ENCODE assay signal across 25 mouse cellular contexts in the genomic region with DNA sequence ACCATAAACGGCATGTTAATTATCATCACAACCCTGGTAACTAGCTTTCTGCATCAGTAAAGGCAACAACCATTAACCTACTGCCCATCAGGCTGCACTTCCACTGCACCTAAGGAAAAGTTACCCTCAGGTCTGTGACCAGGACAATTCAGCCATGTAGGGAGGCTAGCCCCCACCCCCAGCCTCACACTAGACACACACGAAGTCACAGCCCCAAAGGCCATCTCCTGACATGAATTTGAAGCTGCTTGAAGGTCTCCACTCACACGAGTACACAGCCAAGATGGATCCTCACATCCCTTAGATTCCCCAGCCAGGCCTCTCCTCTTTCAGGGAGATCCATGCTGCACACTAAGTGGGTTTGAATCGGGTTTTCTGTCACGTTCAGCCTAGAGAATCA. TPM values are rescaled to one million over a fixed set of nuclear protein-coding genes. Genes with fewer than 3 reads are reported as not detected.
DNase-seq lines count a peak whose midpoint lies in the region; ATAC-seq lines count a peak whose summit lies in the region.
"Had no signal": no experiment of that assay in that cellular context is flagged by ENCODE, and none has a peak within 500 bp of the region (broad histone marks: within the 10 kb centered on the region; RNA-seq: fewer than 3 reads in every experiment).

No protein-coding gene starts in this region.

- H3K27me3 ChIP-seq in heart, embryonic 12.5 days (replicated peaks) = no peaks in the 10 kb centered on the region
- H3K27me3 ChIP-seq in kidney, embryonic 15.5 days = no peaks in the 10 kb centered on the region
- no peaks in the 10 kb centered on the region for H3K27me3 ChIP-seq in embryonic facial prominence, embryonic 10.5 days (replicated peaks; ENCODE audit: low read depth, poor library complexity, severe bottlenecking)
- no peaks in the 10 kb centered on the region for H3K27me3 ChIP-seq in intestine, embryonic 16.5 days (replicated peaks; ENCODE audit: control insufficient read depth, insufficient read depth, low read length)
- H3K27me3 ChIP-seq: embryonic facial prominence, embryonic 13.5 days; hindbrain, embryonic 15.5 days; liver, embryonic 13.5 days; lung, embryonic 15.5 days; neural tube, embryonic 12.5 days had no signal

- WGBS in heart, embryonic 12.5 days = 82% methylated on average over 5 of the region's 5 CpGs
- WGBS in kidney, embryonic 15.5 days = 71% methylated on average over 5 of the region's 5 CpGs
- WGBS in embryonic facial prominence, embryonic 10.5 days = 85% methylated on average over 5 of the region's 5 CpGs
- 70% methylated on average over 5 of the region's 5 CpGs for WGBS in intestine, embryonic 16.5 days

- no peak for ATAC-seq in heart, embryonic 12.5 days (ENCODE audit: insufficient number of reproducible peaks, low FRiP score)
- ATAC-seq in kidney, embryonic 15.5 days (replicated peaks; ENCODE audit: low FRiP score) = no peak
- no peak for ATAC-seq in intestine, embryonic 16.5 days
- ATAC-seq: activated CD4-positive, CD25-positive, alpha-beta regulatory T cell, adult 4 months had no signal

- no peaks in the 10 kb centered on the region for H3K9me3 ChIP-seq in heart, embryonic 12.5 days (replicated peaks)
- H3K9me3 ChIP-seq in kidney, embryonic 15.5 days (replicated peaks) = no peaks in the 10 kb centered on the region
- no peaks in the 10 kb centered on the region for H3K9me3 ChIP-seq in embryonic facial prominence, embryonic 10.5 days
- no peaks in the 10 kb centered on the region for H3K9me3 ChIP-seq in intestine, embryonic 16.5 days (ENCODE audit: control insufficient read depth, low read length)
- H3K9me3 ChIP-seq: embryonic facial prominence, embryonic 13.5 days; forebrain, embryonic 12.5 days; hindbrain, embryonic 15.5 days; liver, embryonic 13.5 days; lung, embryonic 15.5 days; neural tube, embryonic 12.5 days had no signal

- peaks cover 68% of the 10 kb centered on the region for H3K4me1 ChIP-seq in heart, embryonic 12.5 days (replicated peaks)
- peaks cover 74% of the 10 kb centered on the region for H3K4me1 ChIP-seq in kidney, embryonic 15.5 days
- peaks cover 50% of the 10 kb centered on the region for H3K4me1 ChIP-seq in embryonic facial prominence, embryonic 10.5 days
- peaks cover 35% of the 10 kb centered on the region for H3K4me1 ChIP-seq in intestine, embryonic 16.5 days (ENCODE audit: control insufficient read depth, insufficient read depth, low read length)

- peak overlapping the region; percentile 83; the same call in 1 of the 2 replicates for H3K27ac ChIP-seq in heart, embryonic 12.5 days (ENCODE audit: poor library complexity, severe bottlenecking)
- peak overlapping the region; percentile 89 for H3K27ac ChIP-seq in kidney, embryonic 15.5 days
- H3K27ac ChIP-seq in embryonic facial prominence, embryonic 10.5 days (replicated peaks) = no peak overlapping the region
- H3K27ac ChIP-seq in intestine, embryonic 16.5 days (ENCODE audit: low read length) = peak overlapping the region; percentile 21; the same call in 1 of the 2 replicates
- H3K27ac ChIP-seq: forebrain, embryonic 12.5 days; hindbrain, embryonic 15.5 days; neural tube, embryonic 12.5 days had no signal

- intact Hi-C loops in heart, postnatal 10 days (cut with DNase I) = loop anchor here (2.0 kb wide), 1 partner anchor 39 kb away; no protein-coding TSS in a partner anchor

- 0 out of 2 replicates have a peak, but pooled peaks cover 2% of the 10 kb centered on the region for H3K36me3 ChIP-seq in heart, embryonic 12.5 days
- peaks cover 6% of the 10 kb centered on the region; the same call in 1 of the 2 replicates for H3K36me3 ChIP-seq in kidney, embryonic 15.5 days
- peaks cover 4% of the 10 kb centered on the region for H3K36me3 ChIP-seq in embryonic facial prominence, embryonic 10.5 days (replicated peaks)
- no peaks in the 10 kb centered on the region for H3K36me3 ChIP-seq in intestine, embryonic 16.5 days (ENCODE audit: control insufficient read depth, insufficient read depth, low read length)
- H3K36me3 ChIP-seq: forebrain, embryonic 12.5 days; hindbrain, embryonic 15.5 days; liver, embryonic 13.5 days; neural tube, embryonic 12.5 days had no signal

- no peak for DNase-seq in heart, postnatal 10 days
- no peak for DNase-seq in kidney, postnatal 25 days
- DNase-seq in embryonic facial prominence, embryonic 10.5 days (ENCODE audit: low spot score) = peak; percentile 4
- DNase-seq in B cell, adult 2 months = no peak
- no peak for DNase-seq in urinary bladder, postnatal 4 days (ENCODE audit: low spot score in 2 of 2)
- DNase-seq: adrenal gland, adult 8-10 months; cerebellum, adult 18-20 months; cerebellum, postnatal 14 days; kidney, adult 18-20 months; left cerebral cortex, postnatal 4 days; liver, embryonic 13.5 days; lung, postnatal 4 days; midbrain, embryonic 14.5 days; right cerebral cortex, postnatal 14 days; thymus, postnatal 14 days had no signal

- no peak overlapping the region for H3K4me2 ChIP-seq in heart, embryonic 12.5 days
- no peak overlapping the region for H3K4me2 ChIP-seq in kidney, embryonic 15.5 days
- no peak overlapping the region for H3K4me2 ChIP-seq in intestine, embryonic 16.5 days (ENCODE audit: low read depth, low read length)
- H3K4me2 ChIP-seq: embryonic facial prominence, embryonic 13.5 days; forebrain, embryonic 12.5 days; hindbrain, embryonic 15.5 days; neural tube, embryonic 12.5 days had no signal

- no peak overlapping the region for H3K4me3 ChIP-seq in heart, embryonic 12.5 days
- H3K4me3 ChIP-seq in kidney, embryonic 15.5 days (replicated peaks) = no peak overlapping the region
- H3K4me3 ChIP-seq in embryonic facial prominence, embryonic 10.5 days = no peak overlapping the region
- no peak overlapping the region for H3K4me3 ChIP-seq in intestine, embryonic 16.5 days (ENCODE audit: low read length)
- H3K4me3 ChIP-seq: embryonic facial prominence, embryonic 13.5 days; erythroblast, embryonic 14.5 days; forebrain, embryonic 12.5 days; hindbrain, embryonic 15.5 days; liver, embryonic 13.5 days; lung, embryonic 15.5 days; neural tube, embryonic 12.5 days had no signal

- H3K9ac ChIP-seq in heart, embryonic 12.5 days = no peak overlapping the region
- no peak overlapping the region for H3K9ac ChIP-seq in kidney, embryonic 15.5 days
- H3K9ac ChIP-seq in intestine, embryonic 16.5 days (ENCODE audit: low read depth, low read length) = no peak overlapping the region
- H3K9ac ChIP-seq: embryonic facial prominence, embryonic 13.5 days; forebrain, embryonic 12.5 days; hindbrain, embryonic 15.5 days; liver, embryonic 13.5 days; lung, embryonic 15.5 days; neural tube, embryonic 12.5 days had no signal

RNA-seq across cellular contexts. Expression of a gene that starts 42.0 kb away (rescaled TPM):
- polyA plus RNA-seq in heart, embryonic 12.5 days (2016; fragmentation: Nextera tagmentation; extraction: Ambion mirVana) = 45.0 and 49.9 TPM in 2 replicates
- total RNA-seq in heart, postnatal 10 days (2021) = 10 to 100 TPM; 54.1 to 67.2 TPM
- polyA plus RNA-seq in kidney, embryonic 15.5 days (2015; fragmentation: Nextera tagmentation; extraction: Ambion mirVana) = 52.6 and 57.0 TPM in 2 replicates
- polyA plus RNA-seq in embryonic facial prominence, embryonic 10.5 days (2016; fragmentation: Nextera tagmentation; extraction: Ambion mirVana) = 15.2 and 16.6 TPM in 2 replicates
- polyA plus RNA-seq in intestine, embryonic 16.5 days (2015; fragmentation: Nextera tagmentation; extraction: Ambion mirVana) = 33.1 and 33.5 TPM in 2 replicates
